Mouse (Mus musculus) fibroblast of lung, adult 2 months (primary cell): ENCODE data around the gene Hhat.

ENCODE experiments used
- DNase-seq: peaks from one replicate; pipeline ENCODE4 v3.0.0-alpha.2; 2011; ENCODE audit warnings: low read depth

Hhat gene

GRCm38 (mm10) chr1:192651981-192652605 lies 118.9 kb downstream of the Hhat start:
- no peak for DNase-seq

DNA sequence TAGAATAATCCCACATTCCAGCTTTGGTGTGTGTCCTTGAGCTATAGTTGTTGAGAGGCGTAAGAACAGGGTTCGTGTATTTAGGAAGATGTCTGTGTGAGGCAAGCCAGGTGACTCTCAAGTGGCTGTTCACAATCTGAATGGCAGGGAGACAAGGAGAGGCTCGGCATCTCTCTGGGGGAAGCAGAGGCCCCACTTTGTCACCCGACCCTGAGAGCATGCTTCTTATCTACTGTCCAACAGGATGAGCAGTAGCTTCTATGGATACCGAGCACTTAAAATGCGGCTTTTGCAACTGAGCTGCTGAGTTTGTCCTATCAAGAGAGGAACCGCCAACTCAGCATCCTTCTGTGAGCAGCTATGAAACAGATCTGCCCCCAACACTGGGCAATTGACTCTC lies 120.4 kb downstream of the Hhat start:
- DNase-seq: no peak

DNA sequence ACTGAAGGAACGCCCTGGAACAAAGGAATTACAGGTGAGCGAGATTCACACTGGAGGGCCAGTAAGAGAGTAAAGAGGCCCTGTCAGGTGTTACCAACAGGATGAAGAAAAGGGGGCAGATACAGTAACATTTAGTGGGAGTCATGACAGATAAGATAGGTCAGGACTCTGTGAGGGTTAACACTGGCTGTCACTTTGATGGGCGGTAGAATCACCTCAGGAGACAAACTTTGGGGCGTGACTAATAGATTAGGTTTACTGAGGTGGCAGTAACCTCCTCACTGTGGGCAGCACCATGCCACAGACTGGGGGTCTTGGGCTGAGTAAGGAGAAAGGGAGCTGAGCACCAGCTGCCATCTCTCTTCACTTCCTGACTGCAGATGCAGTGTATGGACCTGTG lies 121.0 kb downstream of the Hhat start:
- no peak for DNase-seq

GRCm38 (mm10) chr1:192649233-192649632 lies 121.8 kb downstream of the Hhat start:
- no peak for DNase-seq

DNA sequence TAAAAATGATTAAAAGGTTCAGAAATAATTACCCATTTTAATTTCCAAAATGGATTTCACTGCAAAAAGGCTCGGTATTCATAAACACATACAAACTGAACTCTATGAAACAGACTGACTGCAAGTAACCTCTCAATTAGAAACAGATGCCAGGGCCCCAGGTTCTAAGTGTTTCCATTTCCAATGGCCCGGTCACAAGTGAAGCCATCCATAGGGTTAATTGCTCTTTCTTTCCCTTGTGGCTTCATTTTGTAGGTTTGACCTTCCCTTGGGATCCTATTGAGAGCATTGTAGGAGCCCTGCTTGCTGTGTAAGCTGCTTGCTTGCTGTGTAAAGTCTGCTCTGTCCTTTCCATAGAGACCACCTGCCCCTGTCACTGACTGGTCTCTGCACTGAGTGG lies 123.7 kb downstream of the Hhat start:
- no peak for DNase-seq

DNA sequence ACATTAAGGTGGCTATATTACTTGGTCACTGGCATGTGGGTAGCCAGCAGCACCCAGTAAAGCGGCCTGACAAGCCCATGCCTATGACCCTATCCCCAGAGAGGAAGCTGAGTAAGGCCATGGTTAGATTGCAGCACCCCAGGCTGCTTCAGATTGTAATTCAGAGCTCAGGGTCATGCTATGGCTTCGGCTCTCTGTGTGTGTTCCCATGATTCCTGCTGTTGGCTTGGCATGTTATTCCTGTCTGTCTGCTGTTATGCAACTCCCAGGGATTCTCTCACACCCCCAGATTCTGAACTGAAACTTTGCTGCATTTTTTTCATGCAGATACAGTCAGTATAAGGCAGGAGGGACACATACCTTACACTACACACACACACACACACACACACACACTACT lies 128.9 kb downstream of the Hhat start:
- DNase-seq: no peak

DNA sequence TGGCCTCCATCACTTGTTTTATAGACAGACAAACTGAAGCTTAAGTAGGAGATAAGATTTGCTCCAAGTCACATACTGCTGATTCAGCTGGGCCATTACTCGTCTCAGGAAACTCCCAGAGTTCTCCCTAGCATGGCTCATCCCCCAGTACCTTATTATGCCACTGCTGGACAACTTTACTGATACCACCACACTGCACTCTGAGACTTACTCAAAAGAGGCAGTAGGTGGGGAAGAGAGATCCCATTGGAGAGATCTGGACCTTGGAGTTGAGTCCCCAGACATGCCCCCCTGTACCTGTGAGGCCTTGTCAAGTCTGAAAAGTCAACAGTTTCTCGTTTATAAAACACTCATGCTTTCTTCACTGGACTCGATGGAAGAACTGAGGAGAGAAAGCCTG lies 131.8 kb downstream of the Hhat start:
- DNase-seq: no peak

- DNase-seq: no peak
Observed at GRCm38 (mm10) chr1:192621843-192622242, 149.2 kb downstream of the Hhat start.

DNA sequence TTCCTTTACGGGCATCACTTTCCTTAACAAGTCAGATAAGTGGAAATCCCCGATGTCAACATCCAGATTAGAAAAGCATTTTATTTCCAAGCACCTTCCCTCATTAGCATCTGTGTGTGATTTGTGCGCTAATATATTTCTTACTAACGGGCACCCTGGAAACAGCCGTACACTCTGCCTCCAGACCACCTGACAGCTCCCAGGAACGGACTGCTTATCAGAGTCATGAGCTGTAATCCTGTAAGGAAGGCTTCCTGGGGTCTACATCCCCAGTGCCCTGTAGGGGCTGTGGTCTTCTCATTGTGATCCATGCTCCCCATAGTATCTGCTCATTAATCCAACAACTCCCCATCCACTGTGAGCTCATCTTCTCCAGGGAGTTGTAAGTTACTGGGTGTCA lies 157.8 kb downstream of the Hhat start:
- no peak for DNase-seq

GRCm38 (mm10) chr1:192611996-192612739 lies 158.9 kb downstream of the Hhat start:
- DNase-seq: no peak

GRCm38 (mm10) chr1:192606876-192607275 lies 164.1 kb downstream of the Hhat start:
- DNase-seq: no peak

DNA sequence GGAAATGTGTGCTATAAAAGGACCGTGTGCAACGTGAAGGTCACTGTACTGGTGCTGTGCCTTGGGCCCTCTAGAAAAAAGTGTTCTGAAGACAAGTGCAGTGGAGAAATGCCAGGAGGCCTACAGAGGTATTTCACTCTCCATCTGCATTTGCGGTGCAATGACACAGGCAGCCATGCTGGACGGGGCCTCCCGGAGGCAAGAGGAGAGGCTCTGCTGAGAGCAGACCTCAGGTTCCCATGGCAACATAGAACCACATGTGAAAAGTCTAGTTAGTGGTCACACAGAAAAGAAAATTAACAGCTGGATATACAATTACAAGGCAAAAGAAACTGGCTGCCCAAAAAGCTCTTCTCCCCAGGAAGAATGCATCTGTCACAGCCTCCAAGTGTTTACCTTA lies 166.6 kb downstream of the Hhat start:
- no peak for DNase-seq

DNA sequence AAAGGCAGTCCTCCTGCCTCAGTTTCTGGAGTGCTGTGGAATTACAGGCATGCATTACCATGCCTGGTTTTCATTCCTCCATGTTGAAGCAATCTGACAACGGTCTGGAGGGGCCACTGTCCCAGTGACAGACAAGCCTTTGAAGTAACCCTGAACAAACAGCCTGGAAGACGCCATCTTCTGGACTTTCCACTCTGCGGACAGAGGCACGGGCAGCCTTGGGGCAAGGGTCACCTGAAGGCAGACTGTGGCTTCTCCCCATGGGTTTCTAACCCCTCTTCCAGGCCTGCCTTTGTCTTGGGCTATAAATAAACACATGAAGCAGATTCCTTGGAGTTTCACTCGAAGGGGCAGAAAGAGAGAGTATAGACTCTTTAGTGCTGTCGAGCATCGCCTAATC lies 167.5 kb downstream of the Hhat start:
- no peak for DNase-seq

DNA sequence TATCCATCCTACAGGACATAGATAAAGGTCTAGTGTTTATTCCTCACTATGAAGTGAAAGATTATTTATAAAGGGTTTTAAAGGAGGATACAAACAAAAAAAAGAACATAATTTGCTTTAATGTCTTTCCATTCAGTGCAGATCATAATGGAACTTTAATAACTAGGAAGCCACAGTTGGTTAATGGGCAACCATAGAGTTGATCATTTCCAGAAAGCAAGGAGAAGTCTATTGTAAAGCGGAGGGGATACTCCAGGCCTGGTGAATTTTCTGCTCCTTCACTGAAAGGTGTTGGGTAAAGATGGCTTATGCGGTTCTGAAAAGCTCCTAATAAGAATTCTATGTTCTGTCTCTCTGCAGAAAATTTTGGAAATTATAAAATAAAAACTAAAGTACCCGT lies 169.8 kb downstream of the Hhat start:
- DNase-seq: no peak

DNA sequence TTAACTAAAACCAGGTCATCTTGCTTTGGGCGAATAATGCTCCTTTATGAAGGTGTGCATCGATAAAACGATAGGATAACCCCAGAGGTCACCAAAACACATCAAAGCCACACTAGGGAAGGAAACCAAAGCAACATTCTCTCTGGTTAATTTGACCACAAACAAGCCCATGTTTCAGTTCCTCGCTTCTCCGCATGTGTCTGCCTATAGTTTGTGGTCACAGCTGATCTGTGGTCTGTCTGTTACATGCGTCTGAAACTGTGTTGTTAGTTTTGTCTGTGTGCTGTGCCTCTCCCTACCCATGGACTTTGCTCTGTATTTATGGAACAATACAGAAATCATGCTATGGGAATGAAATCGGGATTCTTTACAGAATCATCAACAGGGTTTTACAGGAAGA lies 171.3 kb downstream of the Hhat start:
- no peak for DNase-seq

DNA sequence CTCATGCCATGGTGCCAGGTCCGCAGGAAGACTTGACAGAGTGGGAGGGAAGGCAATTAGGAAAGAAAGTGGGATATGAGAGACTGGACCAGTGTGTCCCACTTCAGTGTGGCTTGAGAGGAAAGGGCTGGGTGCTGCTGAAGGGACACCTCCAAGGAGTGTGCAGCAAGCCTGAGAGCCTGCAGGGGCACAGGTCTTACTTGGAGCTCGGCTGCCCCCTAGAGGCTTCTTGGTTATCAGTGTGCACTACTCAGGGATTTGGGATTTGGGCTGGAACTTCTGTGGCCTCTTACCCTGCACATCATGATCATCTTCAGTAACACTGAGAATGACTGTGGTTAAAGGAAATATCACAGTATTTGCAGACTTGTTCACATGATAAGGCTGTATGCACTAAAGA lies 172.6 kb downstream of the Hhat start:
- DNase-seq: peak; percentile 40

DNA sequence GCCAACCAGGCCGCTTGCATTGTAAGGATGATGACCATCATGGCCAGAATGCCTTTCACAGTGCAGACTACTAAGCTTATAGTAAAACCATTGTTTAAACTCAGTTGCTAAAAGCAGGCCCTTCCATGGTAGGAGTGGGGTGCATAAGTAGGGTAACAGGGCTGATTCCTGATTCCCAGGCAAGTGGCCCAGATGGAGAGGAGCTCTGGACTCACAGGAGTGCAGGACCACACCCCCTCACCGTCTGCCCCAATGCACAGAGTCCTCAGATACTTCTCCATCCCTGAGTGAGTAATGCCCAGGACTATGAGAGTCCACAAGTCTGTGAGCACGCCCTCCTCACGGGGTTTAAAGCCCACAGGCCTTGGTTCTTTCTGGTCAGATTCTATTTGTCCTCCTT lies 175.6 kb downstream of the Hhat start:
- no peak for DNase-seq

DNA sequence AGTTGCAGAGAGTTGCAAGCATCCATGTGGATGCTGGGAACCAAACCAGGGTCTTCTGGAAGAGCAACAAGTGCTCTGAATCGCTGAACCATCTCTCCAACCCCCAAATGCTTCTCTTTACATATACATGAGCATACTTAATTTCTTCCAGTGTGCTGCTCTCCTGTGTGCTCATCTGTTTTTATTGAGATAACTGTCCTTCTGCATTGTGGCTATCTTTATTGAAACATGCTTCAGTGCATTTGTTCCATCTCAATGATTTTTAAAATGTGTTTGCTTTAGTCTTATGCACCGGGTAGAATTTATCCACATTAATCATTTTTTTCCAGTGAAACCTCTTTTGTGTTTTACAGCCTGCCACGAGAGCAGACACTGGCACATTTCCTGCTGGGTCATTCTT lies 177.5 kb downstream of the Hhat start:
- no peak for DNase-seq

DNA sequence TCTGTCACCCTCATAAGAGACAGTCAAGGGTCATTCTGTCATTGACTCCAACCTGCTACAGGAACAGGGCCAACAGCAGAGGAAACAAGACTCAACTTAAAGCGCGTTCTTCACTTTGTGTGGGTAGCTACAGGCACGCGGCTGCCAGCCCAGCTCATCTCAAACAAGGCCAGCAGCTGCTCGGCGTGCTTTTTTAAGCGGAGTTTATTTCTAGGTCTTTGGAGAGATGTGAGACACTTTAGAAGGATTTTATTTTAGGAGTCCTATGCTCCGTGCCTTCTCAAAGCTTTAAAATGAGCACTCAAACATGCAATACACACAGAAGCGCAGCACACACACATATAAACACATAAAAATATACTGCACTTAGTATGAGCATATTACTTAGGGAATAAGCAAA lies 183.6 kb downstream of the Hhat start:
- no peak for DNase-seq

- no peak for DNase-seq
Observed at GRCm38 (mm10) chr1:192585289-192585688, 185.7 kb downstream of the Hhat start.

DNA sequence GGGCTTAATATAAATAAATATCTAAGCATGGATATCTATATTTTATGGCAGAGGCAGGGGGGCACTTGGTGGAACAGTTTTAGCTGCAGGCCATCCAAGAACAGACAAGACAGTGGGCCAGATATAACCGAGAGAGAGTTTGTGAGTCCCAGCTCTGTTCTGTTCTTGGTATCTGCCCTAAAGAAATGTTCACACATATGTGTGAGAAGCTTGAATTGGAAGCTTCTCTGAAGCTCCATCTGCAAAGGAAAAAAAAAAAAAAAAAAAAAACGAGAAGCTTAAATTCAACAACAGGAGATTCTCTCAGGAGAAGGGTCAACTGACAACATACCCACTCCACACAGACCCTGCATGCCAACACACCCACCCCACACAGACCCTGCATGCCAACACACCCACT lies 188.1 kb downstream of the Hhat start:
- no peak for DNase-seq

DNA sequence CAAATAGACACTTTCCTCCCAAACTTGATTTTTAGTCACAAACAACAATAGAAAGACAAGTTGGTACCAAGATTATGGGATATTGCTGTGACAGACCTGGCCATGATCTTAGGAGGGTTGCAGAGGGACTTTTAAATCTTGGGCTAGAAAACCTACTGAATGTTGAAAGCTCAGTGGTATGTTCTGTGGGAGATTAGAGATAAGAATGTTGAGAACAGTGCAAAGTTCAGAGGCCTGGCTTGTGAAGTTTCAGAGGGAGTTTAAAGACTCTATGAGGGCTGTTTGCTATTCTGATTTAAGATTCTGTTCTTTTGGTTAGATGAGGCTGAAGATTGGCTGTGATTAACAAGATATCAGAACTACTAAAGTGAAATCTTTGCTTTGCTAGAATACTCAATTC lies 206.3 kb downstream of the Hhat start:
- no peak for DNase-seq

- no peak for DNase-seq
Observed at GRCm38 (mm10) chr1:192559341-192559740, 211.7 kb downstream of the Hhat start.

DNA sequence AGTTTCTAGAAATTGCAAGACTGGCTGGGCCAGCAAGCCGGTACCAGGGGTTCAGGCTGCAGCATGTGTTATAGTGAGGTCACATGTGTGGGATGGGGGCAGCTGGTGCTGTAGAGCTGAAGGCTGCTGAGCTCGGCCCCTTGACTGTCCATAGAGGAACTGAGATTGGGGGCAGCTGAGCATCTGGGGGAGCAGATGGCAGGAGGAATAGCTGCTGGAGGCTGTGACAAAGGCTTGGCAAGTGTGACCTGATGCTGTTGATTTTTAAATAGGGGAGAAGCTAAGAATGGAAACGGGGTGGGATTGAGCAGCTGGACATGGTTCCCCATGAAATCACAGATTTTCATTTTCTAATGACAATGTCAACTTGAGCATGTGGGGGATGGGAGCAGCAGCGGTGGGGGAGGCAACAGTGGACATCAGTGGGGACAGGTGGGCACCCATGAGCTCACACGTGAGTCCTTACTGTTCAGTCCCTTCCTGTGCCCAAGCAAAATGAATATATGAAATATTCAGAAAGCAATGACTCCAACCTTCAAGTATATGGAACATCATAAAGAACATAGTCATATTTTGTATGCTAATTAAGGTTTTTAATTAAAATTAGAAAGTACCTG lies 212.9 kb downstream of the Hhat start:
- DNase-seq: no peak
